Mouse (Mus musculus) ovary, postnatal 14 days (tissue): ENCODE data around the gene Atp2b2.
A peak's percentile ranks its signal among the peaks of the same experiment; 100 is the strongest.

Experiments used
- DNase-seq: peaks from one replicate; pipeline ENCODE4 v3.0.0; 2022; ENCODE audit warnings: low spot score

Gene Atp2b2

GRCm38 (mm10) chr6:113792368-113792767 is 250.0 kb downstream of the Atp2b2 start:
- DNase-seq = no peak

GRCm38 (mm10) chr6:113791012-113791411 is 251.4 kb downstream of the Atp2b2 start:
- no peak for DNase-seq

GRCm38 (mm10) chr6:113787459-113787968 is 254.9 kb downstream of the Atp2b2 start:
- no peak for DNase-seq

GRCm38 (mm10) chr6:113785658-113786057 is 256.8 kb downstream of the Atp2b2 start:
- no peak for DNase-seq

DNA sequence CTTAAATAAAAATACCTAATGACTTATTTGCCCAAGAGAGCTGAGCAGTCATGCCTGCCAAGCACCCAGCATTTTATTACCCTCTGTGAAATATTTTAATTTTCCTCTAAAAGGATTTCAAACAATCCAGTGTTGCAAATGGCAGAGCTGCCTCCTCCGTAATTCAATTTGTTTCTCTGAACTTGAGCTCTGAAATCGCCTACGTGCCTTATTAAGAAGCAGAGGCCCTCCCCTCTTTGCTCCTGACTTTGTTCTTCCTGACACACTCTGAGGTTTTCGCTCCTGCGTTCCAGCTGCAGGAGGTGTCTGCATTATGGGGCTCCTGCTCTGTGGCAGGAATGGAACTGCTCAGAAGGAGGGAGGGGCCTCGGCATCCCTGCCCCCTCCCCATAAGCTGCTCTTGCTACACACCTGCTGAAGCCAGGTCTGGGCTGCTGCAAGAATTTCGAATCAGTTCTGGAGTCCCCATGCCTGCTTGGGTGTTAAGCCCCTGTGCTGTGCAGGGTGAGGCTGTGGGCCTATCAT is 264.1 kb downstream of the Atp2b2 start:
- no peak for DNase-seq

GRCm38 (mm10) chr6:113768804-113769203 is 273.6 kb downstream of the Atp2b2 start:
- no peak for DNase-seq

DNA sequence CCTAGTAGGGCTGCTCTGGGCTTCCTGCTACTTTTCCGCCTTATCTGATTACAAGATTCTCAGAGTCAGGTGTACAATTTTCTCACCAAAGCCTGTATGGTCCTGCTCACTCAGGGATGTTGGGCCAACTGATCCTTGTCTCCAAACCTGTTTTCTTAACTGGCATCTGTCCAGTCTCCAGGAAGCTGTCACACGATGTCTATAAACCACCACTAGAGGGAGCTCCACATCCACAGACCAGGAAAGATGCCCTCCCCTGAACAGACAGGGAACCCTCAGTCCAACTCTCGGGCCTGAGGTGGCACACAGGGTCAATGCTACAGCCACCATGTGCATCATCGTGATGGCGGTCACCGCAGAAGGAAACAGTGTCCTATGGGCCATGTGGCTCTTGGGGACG is 280.8 kb downstream of the Atp2b2 start:
- peak; percentile 46 for DNase-seq

DNA sequence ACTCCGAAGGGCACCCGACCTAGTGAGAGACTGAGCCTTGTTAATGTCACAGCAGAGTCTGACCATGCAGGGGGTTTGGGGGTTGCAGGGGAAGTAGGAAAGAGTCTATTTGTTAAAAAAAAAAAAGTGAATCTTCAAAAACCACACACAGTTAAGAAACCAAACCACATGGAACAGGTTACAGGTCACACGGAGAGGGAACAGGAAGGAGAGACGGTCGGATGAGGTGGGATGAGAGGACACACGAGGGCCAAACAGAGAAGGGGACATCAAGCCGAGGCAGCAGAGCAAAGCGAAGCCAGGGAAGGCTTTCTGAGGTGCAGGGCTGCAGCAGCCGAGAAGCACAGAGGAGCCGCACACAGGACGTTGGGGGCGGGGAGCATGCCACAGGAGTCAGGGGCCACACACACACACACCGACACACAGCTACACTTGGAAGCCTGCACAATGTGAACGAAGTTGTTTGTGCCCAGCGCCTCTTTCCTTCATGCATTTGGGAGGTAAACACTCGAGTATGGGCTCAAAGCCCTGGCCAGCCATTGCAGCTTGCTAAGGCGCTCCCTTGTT is 293.2 kb downstream of the Atp2b2 start:
- no peak for DNase-seq

- no peak for DNase-seq
Observed at GRCm38 (mm10) chr6:113748351-113748750, 294.1 kb downstream of the Atp2b2 start.

- no peak for DNase-seq
Observed at GRCm38 (mm10) chr6:113747284-113747683, 295.1 kb downstream of the Atp2b2 start.

DNA sequence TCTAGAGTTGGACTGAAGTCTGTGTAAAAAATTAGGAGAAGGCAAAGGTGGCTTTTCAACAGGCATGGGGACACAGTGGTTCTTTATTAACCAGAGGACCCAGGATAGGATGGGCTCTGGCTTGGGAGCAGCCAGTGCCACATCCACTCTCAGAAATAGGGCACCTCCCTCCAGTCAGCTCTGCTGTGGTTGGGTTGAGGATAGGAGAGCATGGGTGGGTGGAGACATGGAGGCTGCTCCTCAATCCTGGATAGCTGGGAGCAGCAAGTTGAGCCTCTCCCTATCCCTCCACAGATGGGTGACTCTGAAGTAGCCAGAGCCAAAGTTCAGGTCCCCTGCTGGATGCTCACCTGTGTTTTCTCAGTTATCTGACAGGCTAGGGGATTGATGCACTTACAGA is 297.3 kb downstream of the Atp2b2 start:
- no peak for DNase-seq

DNA sequence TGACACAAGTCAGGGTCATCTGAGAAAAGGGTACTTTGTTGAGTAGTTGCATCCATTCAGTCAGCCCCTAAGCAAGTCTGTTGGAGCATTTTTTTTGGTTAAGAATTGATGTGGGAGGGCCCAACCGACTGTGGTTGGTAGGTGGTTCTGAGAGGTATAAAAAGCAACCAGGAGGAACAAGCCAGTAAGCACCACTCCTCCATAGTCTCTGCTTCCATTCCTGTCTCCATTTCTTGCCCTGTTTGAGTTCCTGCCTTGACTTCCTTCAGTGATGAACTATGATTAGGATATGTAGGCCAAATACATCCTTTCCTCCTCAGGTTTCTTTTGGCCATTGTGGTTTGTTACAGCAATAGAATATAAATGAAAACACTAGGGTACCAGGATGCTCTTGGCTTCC is 299.3 kb downstream of the Atp2b2 start:
- DNase-seq = no peak

DNA sequence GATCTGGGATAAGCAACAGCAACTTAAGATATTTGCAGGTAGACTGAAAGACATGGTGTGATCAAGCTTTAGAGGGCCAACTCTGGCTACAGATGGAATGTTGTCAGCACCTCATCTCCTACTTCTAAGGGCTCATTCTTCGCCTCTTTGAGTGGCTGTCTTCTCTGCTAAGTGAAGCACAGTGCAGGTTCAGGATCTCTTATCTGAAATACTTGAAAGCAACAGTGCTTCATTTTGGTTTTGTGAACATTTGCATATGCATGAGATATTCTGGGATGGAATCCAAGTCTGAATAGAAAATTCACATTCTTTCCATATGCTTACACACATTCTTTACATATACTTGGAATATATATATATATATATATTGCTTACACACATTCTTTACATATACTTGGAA is 300.1 kb downstream of the Atp2b2 start:
- no peak for DNase-seq

DNA sequence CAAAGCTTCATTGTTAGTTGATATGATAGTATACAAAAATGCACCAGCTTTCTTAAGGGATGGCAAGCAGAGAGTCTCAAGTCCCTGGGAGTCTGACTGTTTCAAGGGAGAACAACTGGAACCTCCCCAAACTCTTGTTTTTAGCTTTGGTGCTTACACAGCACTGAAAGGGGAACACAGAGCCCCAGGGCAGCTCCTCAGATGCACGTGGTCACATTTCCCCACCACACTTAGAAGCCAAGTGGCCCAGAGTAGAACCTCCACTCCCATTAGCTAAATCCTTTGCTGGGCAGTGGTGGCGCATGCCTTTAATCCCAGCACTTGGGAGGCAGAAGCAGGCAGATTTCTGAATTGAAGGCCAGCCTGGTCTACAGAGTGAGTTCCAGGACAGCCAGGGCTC is 301.0 kb downstream of the Atp2b2 start:
- DNase-seq = no peak

GRCm38 (mm10) chr6:113740236-113741217 is 301.9 kb downstream of the Atp2b2 start, which contains the start of gene Sec13:
Gene Sec13 (minus strand): TSS chr6:113740743.
- DNase-seq = peak; percentile 88

- DNase-seq = no peak
Observed at GRCm38 (mm10) chr6:113737318-113738046, 304.9 kb downstream of the Atp2b2 start.

GRCm38 (mm10) chr6:113731296-113731695 is 311.1 kb downstream of the Atp2b2 start:
- DNase-seq = no peak

- DNase-seq = no peak
Observed at GRCm38 (mm10) chr6:113728181-113728580, 314.2 kb downstream of the Atp2b2 start.

GRCm38 (mm10) chr6:113721061-113721460 is 321.4 kb downstream of the Atp2b2 start:
- DNase-seq = no peak

DNA sequence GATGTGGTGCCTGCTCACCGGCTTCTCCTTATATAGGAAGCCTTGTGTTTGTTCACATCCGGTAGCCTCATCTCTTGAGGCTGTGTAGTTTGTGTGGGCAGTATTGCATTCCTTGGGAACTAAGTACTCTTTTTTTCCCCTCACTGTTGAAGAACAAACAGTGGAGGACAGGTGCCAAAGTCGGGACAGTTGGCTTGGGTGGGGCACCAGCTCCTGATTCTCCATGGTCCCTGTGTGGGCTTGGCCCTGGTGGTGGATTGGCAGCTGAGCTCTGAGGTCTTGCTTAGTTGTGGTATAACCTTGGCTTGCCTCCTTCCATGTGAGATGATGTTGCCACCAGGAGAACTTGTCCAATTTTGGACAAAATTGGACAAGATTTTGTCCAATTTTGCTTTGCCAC is 322.5 kb downstream of the Atp2b2 start, which contains the start of gene Ghrl:
Gene Ghrl, minus strand, starts transcription at position 3 of the 400 bp plus-strand sequence.
- DNase-seq = no peak

- no peak for DNase-seq
Observed at GRCm38 (mm10) chr6:113717541-113717940, 324.9 kb downstream of the Atp2b2 start.

DNA sequence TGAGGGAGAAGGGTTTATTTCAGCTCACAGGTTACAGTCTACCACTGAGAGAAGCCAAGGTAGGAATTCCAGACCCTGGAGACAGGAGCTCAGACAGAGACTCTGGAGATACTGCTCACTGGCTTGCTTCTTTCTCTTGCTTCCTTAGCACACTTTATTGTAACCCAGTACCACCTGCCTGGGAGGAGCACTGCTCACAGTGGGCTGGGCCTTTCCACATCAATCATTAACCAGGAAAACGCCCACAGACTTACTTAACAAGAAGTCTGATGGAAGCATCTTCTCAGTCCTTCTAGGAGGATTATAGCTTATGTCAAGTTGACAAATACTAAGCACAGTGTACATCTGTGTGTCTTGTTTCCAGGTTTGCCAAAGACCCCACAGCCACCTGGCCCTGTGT is 327.6 kb downstream of the Atp2b2 start:
- no peak for DNase-seq
